Mouse (Mus musculus) embryo, embryonic 10 days (tissue): ENCODE results near the gene Col5a1.

Experiments used
- DNase-seq: peaks from one replicate; pipeline ENCODE4 v3.0.0-alpha.2; 2015; ENCODE audit warnings: low spot score

The Col5a1 gene

DNA sequence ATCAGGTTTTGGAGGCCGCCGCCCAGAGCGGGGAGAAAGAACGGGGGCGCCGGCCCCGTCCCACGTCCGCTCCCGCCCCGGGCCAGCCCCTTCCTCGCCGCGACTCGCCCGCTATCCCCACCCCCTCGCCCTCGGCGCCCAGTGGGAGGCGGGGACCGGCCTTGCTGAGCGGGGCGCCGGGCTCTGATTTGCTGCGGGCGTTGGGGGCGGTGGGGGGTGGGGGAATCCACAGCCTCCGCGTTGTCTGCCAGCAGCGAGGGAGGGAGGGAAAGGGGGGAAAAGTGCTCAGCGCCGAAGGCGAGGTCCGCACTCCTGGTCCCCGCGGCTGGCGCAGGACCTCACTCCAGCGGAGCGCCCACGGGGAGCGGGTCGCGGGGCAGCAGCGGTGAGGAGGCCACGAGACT lies at the start of gene Col5a1:
Col5a1 (plus strand) TSS at position 278 of the 404 bp plus-strand sequence.
- peak; percentile 87 for DNase-seq

DNA sequence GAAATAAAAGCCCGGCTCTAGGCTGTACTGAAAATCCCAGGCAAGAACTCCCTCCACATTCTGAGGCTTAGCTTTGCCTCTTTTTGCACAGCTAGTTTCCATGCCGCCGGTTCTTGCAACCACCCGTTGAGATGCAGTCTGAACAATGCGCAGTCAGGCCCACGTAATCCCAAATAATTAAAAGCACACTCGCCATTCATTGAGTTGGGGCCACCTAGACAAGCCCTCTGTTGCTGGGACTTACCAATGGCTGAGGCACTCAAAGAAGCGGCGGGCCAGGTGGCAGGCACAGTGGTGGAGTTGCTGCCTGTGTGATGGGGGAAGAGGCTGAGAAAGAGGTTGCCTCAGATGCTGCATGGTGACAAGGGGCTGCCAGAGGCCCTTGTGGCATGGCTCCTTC lies 48.1 kb upstream of the Col5a1 start:
- no peak for DNase-seq

DNA sequence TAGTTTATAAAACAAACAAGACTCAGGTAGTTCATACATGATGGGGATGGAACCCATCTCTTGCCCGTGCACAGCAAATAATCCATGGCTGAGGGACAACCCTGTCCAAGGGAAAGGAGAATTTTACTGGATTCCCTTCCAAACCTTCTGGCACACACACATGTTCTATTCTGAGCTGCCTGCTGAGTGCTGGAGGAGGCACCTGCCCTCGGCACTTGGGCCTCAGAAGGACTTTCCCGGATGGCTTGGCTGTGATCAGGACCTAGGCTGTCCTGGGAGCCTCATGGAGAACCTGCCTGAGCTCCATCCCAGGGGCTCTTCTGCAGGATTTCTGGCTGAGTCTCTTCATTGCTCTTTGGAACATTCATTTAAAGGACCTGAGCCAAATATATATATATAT lies 45.3 kb upstream of the Col5a1 start:
- no peak for DNase-seq

DNA sequence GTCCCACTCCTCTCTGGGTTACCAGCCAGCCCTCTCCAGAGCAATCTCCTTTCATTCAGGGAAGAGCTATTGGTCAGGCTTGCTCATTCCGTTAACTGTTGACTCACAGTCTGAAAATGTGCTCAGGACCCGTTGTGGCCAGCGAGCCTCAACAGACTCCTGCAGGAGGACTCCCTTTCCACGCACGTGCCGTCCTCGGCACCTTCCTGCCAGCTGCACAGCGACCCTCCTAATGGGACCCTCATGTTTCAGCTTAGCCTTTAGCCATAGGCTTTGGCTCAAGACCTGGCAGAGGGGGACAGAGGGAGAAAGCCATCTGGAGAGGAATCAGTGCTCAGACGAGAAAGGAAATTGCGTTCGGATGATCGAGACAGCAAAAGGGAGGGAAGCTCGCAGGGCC lies 43.3 kb upstream of the Col5a1 start:
- no peak for DNase-seq

DNA sequence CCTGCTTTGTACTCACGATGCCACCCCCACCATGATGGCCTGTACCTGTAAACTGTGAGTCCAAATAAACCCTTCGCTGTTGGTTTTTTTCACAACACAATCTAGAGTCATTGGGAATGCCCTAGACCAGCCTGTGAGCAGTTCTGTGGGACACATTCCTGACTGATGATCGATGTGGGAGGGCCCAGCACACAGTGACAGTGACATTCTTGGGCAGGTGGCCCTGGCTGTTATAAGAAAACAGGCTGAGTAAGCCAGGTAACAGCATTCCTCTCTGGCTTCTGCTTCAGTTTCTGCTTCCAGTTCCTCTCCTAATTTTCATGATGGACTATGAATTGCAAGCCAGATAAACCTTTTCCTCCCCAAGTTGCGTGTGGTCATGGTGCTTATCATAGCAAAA lies 41.3 kb upstream of the Col5a1 start:
- DNase-seq, result no peak

DNA sequence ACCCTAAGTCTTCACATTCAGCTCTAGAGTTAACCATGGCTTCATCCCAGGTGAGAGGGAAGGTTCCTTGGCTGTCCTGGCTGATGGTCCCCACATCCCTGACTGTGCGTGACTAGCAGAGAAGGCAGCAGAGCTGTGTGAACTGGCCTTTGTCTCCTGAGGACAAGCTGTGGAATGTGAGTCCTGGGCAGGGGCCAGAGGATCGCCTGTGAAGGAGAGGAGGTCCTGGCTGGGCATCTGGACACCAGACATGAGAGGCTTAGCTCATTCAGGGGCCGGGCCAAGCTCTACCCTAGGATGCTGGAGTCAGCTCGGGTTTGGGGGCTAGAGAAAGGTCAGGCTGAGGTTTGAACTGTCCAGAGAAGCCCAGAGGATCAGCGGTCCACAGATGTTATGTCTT lies 39.2 kb upstream of the Col5a1 start:
- DNase-seq, result peak; percentile 60

DNA sequence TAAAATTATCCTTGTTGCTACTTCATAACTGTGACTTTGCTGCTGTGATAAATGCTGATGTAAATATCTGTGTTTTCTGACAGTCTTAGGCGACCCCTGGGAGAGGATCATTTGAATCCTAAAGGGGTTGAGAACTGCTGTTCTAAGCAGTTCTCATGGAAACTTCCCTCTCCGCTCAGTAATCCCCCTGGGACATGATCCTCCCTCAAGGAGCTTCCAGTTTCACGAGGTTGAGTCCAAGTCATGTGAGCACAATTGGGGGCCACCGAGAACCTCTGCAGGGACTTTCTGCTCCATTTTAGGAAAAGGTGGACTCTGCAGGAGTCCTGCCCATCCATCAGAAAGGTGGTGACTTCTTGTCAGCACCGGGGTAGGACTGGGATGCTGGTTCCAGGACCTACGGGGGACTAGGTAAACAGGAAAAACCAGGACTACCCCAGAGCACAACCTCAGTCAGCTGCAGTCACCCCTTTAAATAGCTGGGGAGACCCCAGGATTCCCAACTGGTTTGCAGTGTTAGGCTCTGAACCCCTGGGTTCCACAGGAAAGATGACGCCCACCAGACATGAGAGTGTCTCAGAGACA lies 38.3 kb upstream of the Col5a1 start:
- no peak for DNase-seq

DNA sequence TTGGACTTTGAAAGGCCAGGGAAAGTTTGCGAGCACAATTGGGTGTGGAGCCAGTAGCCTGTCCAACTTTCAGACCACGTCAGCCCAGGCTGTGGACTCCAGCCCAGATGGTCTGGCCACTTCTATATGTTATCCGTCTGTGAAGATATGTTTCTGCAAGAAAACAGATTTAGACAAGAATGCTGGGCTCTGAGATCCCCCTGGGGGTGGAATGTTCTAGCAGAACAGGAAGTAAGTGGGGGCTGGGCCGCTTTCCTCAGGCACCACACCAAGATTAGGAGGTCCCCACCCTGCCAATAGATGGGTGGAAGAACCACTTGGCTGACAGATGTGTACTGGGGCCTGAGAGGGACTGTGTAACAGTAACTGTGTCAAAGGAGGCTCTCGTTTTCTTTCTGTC lies 37.8 kb upstream of the Col5a1 start:
- DNase-seq, result no peak

DNA sequence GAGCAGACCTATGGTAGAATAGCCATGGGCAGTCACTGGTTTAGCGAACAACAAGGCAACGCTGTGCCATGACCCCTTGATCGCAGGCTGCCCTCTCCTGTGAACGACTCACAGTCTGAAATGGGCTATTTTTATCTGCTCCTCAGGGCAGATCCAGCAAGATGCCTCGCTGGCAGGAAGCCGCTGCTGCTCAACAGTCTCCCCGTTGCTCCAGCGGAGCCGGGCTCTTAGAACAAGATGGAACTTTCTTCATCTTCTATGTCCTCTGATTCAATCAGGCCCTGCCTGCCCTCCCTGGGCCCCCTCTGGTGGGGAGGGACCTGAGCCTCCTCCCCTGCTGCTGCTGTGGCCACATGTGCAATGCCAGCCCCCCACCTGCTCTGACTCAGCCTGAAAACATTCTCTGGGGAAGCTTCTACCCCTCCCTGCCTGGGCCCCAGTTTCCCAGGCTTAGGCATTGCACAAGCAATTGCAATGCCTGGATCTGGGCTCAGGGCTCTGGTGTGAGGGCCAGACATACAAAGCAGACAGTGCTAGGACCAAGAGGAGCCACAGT lies 27.8 kb upstream of the Col5a1 start:
- DNase-seq, result peak; percentile 71

DNA sequence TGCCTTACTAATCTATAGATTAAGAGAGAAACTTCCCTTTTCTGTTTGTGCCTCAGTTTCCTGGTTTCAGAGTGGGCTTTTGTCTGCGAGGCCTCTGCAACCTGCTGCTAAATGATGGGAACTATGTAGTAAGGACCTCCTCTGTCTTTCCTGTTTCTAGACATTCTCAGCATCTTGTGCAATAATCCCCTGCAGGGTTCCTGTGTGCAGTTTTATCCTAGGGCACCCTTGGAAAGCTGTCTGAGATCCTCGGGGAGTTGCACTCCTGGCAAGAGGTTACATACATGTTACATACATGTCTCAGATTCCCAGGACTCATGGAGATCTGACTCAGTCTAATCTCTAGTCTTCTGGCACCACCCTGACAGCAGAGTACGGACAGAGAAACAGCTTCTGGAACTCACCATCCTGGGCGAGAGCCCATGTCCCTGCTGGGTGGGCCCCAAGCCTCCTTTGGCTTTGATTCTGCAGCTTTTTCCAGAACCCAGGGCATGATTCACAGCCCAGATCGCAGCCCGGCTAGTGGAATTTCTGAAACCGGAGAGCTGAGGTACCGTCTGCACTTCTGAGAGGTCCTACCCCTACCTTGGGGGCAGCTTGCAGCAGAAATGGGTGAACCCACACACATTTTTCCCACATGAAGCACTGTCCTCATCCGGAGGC lies 24.5 kb upstream of the Col5a1 start:
- DNase-seq, result no peak

DNA sequence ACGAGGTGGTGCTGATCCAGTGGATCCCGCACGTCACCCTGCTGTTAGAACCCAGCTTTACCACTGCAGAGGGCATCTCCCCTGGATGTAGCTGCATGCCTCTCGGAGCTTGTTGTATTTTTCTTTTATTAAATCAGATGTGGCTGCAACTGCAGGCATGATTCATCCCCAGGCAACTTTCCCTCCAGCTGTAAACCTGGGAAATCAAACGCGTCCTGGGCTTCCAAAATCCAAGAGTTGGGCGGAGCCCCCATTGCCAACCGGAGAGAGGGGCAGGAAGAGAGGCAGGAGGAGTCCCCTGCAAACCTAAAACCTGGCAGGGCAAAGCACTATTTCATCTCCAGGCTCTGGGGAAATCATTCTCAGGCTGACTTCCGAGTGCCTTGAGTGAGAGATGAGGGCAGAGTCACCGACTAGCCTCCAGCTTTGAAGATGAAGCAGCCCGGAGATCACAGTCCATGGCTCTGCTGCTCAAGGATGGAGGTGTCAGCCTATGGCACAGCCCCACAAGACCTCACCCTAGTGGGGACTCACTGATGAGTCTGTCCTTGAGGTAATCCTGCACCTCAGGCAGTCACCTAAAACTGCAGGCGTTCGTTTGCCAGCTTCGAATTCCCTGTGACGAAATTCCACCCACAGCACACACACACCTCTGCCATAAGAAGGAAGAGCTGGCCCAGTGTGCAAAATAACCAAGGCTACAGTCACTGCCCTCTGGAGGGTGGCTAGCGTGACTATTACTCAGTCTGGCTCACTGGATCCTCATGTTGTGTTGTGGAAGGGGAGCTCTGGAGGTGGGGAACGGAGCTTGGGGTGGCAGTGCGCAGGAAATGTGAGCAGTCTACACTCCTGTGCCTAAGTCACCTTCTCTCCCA lies 21.5 kb upstream of the Col5a1 start:
- no peak for DNase-seq

DNA sequence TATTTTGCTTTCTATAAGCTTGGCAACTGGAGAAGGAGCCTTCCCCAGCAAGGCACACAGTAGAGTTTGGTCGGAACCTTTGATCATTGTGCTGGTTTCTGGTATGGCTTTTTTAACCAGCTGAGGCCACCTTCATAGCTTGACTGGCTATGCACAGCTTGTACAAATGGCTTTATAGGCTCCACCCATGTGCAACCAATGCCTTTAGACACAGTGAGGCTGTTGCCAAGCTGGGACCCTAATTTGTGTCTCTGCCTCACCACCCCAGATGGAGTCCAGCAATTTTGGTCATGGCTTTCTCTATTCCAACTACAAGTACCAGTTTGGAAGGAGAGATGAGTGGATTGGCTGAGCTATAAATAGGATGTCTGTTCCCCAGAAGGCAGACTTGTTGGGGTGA lies 15.6 kb upstream of the Col5a1 start:
- no peak for DNase-seq

DNA sequence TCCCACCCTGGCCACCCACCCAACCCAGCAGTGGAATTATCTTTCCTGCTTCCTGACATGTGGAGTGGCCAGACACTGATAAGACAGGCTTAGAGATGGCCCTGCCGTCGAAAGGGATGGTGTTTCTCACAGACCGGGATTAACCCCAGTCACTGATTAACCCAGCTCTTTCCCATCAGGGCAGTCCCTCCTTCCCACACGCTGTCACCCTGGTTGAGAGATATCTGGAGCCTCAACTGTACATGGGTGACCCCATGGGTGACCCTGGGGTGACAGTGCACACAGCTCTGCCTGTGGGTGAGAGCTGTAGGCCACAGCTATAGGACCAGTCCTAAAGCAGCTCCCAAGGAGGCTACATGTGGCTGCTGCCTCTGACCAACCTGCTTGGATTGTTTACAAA lies 15.2 kb upstream of the Col5a1 start:
- no peak for DNase-seq

DNA sequence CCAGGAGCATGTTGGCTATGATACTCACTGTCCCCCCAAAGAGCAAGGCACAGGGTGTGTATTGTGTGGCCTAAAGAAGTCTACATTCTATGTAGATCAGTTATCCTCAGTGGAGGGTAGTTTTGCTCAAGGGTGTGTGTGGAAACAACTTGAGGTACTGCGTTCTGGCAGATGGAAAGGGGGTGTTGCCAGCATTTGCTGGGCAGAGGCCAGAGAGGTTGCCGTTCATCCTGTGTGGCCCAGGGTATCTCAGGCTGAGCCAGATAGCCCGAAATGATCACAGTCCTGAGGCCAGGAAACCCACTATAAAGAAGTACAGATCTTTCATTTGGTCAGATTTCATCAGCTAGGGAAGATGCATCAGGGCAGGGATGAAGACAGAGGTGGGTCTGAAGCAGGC lies 13.9 kb upstream of the Col5a1 start:
- no peak for DNase-seq

DNA sequence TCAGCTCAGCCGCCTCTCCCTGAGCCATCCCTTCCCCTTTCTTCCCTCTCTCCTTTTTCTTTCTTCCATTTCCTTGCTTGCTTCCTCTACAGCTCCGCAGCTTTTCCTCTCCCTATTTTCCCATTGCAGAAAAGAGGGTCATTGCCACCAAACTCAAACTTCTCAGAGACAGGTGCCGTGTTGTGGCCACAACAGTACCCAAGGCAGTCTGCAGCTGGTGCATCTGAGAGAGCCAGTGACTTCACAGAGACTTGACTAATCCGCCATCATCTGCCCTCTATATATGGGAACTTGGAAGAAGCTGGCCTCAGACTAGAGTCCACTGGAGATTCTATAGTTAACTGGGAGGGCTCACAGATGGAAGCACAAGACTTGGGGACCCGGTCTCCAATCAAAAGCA lies 13.2 kb upstream of the Col5a1 start:
- no peak for DNase-seq

DNA sequence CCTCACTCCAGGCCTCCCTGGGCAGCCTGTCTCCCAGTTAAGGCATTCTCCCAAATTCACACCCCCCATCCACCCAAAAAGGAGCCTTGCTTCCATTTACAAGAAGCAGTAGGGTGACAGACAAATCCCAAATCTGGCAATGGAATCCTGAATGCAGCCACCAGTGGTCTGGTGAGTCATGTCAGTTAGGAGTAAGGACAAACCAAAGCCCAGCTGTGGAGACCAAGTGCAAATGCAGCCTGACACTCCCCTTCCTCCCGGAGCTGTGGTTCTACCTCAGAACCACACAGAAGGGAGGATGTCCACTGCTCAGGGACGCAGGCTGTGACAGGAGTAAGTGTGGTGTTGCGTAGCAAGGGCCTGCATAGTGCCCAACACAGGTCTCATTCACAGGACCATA lies 11.6 kb upstream of the Col5a1 start:
- DNase-seq, result no peak

DNA sequence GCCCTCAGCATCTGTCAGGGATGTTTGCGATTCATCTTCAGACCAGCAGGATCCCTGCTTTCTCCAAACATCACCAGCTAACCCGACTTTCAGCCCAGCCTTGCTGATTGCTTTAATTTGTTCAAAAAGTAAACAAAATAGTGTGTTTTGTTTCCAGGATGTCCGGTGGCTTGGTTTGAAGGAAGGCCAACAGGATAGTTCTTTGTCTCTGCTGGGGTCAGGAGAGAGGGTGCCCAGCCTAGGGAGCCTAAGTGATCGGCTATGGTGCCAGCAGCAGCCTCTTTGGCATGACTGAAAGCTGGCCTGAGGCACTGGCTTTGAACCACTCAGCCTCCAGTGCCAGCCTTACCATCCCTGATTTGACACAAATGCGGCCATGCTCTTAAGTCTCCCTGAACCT lies 11.0 kb upstream of the Col5a1 start:
- no peak for DNase-seq

DNA sequence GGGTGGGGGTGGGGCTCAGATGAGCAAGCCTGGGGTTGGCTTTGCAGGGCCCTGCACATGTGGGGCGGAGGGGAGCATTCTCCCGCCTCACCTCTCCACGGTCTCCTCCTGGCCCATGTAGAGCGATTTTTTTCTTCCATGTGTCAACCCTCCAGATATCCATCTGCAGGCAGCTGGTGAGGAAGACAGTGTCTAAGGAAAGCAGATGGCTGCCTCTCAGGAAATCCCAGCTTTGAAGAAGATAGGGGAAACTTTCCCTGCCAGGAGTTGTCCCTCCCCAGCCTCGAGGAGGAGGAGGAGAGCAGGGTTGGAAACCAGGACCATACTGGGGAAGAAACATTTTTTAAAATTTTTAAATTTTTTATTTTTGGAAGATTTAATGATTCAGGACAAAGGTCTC lies 10.4 kb upstream of the Col5a1 start:
- DNase-seq, result no peak

DNA sequence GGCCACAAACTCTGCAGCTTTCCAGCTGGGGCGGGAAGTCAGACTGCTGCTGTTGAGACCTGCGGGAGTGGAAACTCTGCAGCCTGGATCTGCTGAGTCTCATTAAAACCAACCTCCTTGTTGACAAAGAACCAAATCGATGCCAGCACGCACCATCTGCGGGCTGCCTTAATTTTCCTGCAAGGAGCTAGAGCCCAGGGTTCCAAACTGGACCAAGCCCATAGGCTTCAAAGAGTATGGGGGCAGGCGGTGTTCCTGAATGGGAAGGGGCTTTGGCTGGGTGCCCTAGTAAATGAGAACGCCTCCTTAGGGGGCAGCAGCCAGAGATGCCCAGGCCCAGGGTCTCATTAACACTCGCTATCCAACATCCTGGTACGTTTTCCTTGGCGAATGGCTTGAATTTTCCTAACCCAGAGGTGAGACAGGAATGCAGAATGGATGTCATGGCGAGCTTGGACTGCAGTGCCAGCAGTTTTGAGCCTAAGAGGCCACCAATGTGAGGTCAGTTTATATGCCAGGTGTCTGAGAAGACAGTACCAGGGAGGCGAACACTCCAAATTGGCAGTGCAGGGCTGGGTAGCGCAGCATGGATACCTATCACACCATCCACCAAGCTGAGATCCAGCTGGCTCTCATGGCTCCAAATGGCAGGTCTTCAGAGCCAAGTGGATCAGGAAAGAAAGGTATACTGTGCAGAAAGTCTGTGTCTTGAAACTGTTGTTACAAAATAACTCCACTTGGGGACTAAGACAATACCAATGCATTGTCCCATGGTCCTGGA lies 9.3 kb upstream of the Col5a1 start:
- DNase-seq, result no peak

DNA sequence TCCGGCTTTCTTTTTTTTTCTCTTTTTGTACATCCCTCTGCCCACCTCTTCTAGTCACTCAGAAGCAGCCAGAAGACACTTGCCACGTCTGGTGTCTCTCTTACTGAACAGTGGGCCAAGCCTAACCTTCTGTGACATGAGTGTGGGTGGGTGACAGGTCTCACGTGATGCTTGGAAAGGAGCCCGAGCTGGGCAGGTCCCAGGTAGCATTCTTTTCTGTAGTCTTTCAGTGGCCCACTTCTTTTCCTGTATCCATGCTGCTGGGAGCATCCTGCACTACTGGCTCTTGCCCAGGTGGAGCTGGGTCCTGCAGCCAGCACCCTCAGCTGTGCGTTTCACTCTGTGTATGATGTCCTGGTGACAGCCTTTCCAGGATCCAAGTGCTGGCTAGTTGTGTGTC lies 8.2 kb upstream of the Col5a1 start:
- no peak for DNase-seq

DNA sequence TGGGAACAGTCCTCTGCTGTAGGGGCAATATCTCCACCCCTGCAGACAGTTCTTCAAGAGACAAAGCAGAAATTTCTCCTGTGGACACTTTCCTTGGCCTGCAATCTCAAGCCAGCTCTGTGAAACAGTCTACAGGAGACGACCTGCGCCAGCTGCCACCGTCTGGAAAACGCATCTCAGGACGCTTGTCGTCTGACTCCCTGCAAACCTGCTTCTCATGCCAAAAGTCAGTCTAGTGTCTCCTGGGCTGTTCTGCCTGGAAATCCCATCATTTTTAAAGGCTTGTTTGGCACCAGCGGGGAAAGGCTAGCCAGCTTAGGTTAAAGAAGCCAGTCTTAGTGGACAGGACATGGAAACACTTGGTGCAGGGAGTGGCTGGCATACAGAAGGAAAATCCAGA lies 2.9 kb upstream of the Col5a1 start:
- DNase-seq, result no peak

DNA sequence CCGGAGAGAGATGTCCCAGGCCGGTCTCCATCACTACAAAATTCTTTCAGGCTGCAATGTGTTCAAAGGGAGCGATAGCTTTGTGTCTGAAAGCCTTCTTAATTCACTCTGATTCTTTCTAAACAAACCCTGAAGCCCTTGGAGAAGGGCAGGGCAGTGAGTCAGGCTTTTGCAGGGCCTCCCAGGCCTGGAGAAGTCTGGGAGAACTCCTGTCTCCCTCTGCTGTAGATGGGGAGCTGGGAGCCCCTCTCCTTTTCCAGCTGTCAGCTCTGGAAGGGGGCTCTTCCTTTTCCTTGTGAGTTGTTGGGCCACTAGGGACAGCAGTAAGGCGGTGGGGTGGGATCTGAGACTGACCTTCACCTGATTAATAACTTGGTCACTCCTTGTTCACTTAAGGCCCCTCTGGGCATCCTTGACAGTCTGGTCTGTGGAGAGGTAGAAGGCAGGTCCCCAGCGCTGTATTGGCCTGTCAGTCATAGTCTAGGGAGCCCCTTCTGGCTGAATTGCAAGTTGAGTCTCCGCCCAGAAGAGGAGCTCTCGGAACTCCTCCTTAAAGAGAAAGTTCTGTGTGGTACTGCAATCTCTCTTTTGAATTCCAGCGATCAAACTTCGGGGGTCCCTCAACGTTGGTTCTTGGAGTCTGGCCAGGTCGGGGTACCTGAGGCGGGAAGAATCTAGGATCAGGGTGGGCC lies 623 bp upstream of the Col5a1 start:
- DNase-seq, result peak; percentile 76
